Mouse (Mus musculus): Measurements from ENCODE around the gene Huwe1. TPM values are rescaled to one million over a fixed set of nuclear protein-coding genes. Genes with fewer than 3 reads are reported as not detected.

Gene Huwe1
- total RNA-seq (2023), result 382 TPM

GRCm38 (mm10) chrX:151800701-151801511 is at the start of gene Huwe1:
Gene Huwe1, plus strand, starts transcription at chrX:151800807.

Other genes starting within 250 kb of the Huwe1 start
- gene Hsd17b10, start 201.0 kb downstream of the Huwe1 start, total RNA-seq (2023), result 46.7 TPM
- gene Ribc1, start 215.5 kb downstream of the Huwe1 start, total RNA-seq (2023), result 0.65 TPM
- gene Smc1a, start 215.6 kb downstream of the Huwe1 start, total RNA-seq (2023), result 111 TPM

Data from CD4-positive naive resting alpha-beta T cell, adult 57 days (primary cell).